Mouse (Mus musculus) colon, adult 2 months (tissue): Measurements from ENCODE around the gene Efcab10. TPM values are rescaled to one million over a fixed set of nuclear protein-coding genes. Genes with fewer than 3 reads are reported as not detected.

Experiments
- polyA plus RNA-seq: library from polyadenylated mRNA; depleted of rRNA; stranded (reverse); fragments of >200 nt; gene quantifications from 2 replicates; pipeline ENCODE4 v1.2.3, GENCODE M21; 2012; rRNA removed

Efcab10 gene
- not detected in 2 replicates for polyA plus RNA-seq

DNA sequence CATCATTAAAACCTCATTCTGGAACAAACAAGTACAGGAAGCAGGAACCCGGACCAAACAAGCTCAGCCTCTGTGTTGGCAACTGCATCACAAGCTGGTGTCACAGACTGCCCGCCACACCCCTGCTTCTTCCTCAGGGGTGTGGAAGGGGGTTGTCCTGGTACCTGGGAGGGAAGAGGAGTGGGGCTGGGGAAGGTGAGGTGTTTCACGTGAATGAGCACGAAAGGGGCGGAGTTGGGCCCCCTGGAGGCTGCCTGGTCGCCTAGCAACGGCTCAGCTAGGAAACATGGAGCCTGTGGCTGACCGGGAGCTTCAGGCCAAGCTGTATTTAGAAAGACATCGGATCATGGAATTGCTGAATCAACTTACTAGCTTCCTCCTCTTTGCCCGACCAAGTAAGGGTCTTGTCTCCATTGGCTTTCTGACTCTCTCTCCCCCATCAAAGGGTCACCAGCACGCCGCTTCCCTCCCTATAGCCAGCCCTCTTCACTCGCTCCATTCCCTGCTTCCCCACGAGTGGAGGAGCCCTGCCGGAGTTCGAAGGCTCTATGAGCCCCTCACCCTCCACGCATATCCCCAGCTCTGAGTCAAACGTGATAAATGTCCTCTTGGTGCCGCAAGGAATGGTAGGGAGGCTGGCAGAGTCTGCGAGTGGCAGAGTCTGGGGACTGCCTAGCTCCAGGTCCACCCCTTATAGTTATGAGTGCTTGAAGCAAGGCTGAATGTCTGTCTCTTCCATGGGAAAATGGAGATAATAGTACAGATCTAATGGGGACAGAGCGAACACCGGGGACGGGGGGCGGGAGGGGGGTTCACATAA lies at the start of gene Efcab10:
Gene Efcab10 (plus strand): TSS at position 51 of the 820 bp plus-strand sequence.

DNA sequence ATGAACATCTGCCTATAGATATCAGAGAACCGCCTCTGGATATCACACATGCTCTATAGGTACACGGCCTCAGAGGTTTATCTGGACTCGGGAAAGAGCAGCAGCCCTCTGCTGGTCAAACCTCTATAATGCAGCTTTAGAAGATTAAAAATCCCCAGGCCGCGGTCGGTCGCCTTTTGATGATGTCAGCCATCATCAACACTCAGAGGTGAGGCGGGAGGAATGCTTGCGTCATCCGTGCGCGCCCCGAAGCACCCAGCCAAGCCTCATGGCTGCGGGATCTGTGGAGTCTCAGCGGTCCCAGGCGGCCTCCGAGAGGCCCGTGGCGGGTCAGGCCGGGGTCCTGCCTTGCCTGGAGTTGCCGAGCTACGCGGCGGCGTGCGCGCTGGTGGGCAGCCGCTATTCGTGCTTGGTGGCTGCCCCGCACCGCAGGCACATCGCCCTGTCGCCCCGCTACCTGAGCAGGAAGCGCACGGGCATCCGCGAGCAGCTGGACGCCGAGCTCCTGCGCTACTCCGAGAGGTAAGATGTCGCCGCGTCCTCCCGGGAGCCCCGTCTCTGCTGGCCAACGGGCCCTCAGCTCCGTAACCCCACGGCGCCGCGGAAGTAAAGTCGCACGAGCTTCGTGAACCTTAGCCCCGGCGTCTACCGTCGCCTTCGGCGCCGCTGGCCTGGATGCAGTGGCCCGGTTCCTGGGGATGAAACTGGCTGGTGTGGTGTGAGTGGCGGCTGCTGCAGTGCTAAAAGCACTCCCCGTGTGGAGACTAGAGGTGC lies 34.9 kb downstream of the Efcab10 start, which contains the start of gene Twistnb:
Gene Twistnb (plus strand): TSS at position 249 of the 774 bp plus-strand sequence.

Other genes with a start within 250 kb of the Efcab10 start
- 17.3 and 18.4 TPM in 2 replicates for gene Atxn7l1, start 247.2 kb upstream of the Efcab10 start, polyA plus RNA-seq
- gene Twistnb, start 34.8 kb downstream of the Efcab10 start, polyA plus RNA-seq, result 42.5 and 52.9 TPM in 2 replicates